34 mouse cellular contexts compared by ENCODE assay signal in the genomic region with DNA sequence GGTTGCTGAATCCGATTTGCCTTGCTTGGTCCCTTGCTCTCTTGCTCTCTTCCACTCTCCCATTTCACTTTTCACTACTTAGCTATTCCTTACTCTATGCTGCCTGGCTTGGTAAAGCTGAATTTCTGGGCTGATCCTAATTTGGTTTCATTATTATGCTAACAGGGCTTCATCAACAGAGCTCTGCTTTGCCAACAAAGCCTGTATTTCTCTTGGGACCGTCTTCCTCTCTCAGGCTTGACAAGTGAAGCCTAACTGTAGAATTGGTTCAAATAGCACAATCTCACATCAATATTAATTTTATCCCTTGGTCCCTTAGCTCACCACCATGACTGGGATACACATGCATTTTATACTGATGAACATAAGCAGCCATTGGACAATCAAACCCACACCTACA. TPM values are rescaled to one million over a fixed set of nuclear protein-coding genes. Genes with fewer than 3 reads are reported as not detected.
DNase-seq lines count a peak whose midpoint lies in the region; ATAC-seq and TF ChIP-seq lines count a peak whose summit lies in the region.
"Had no signal": no experiment of that assay in that cellular context is flagged by ENCODE, and none has a peak within 500 bp of the region (broad histone marks: within the 10 kb centered on the region; RNA-seq: fewer than 3 reads in every experiment).

No protein-coding gene starts in this region.

- no peaks in the 10 kb centered on the region for H3K36me3 ChIP-seq in hindbrain, embryonic 12.5 days
- no peaks in the 10 kb centered on the region for H3K36me3 ChIP-seq in hindbrain, embryonic 14.5 days (replicated peaks; ENCODE audit: control insufficient read depth, insufficient read depth)
- H3K36me3 ChIP-seq in midbrain, embryonic 11.5 days (ENCODE audit: control insufficient read depth, insufficient read depth, low read length), result no peaks in the 10 kb centered on the region
- H3K36me3 ChIP-seq in midbrain, postnatal 0 days (ENCODE audit: insufficient read depth, low read length), result no peaks in the 10 kb centered on the region
- no peaks in the 10 kb centered on the region for H3K36me3 ChIP-seq in hindbrain, postnatal 0 days (ENCODE audit: insufficient read depth, low read length)
- no peaks in the 10 kb centered on the region for H3K36me3 ChIP-seq in midbrain, embryonic 15.5 days (replicated peaks)
- no peaks in the 10 kb centered on the region for H3K36me3 ChIP-seq in intestine, embryonic 16.5 days (ENCODE audit: control insufficient read depth, insufficient read depth, low read length)
- H3K36me3 ChIP-seq: embryonic facial prominence, embryonic 10.5 days; embryonic facial prominence, embryonic 13.5 days; forebrain, embryonic 12.5 days; forebrain, embryonic 15.5 days; G1E; heart, embryonic 12.5 days; heart, embryonic 15.5 days had no signal

- no peaks in the 10 kb centered on the region for H3K9me3 ChIP-seq in hindbrain, embryonic 12.5 days (replicated peaks)
- H3K9me3 ChIP-seq in hindbrain, embryonic 14.5 days (ENCODE audit: control insufficient read depth, low read length), result no peaks in the 10 kb centered on the region
- H3K9me3 ChIP-seq in midbrain, embryonic 11.5 days (ENCODE audit: control insufficient read depth, low read length), result no peaks in the 10 kb centered on the region
- H3K9me3 ChIP-seq in midbrain, postnatal 0 days (ENCODE audit: low read length), result no peaks in the 10 kb centered on the region
- no peaks in the 10 kb centered on the region for H3K9me3 ChIP-seq in hindbrain, postnatal 0 days (ENCODE audit: low read length)
- no peaks in the 10 kb centered on the region for H3K9me3 ChIP-seq in midbrain, embryonic 15.5 days
- no peaks in the 10 kb centered on the region for H3K9me3 ChIP-seq in intestine, embryonic 16.5 days (ENCODE audit: control insufficient read depth, low read length)
- H3K9me3 ChIP-seq: embryonic facial prominence, embryonic 10.5 days; embryonic facial prominence, embryonic 13.5 days; forebrain, embryonic 12.5 days; forebrain, embryonic 15.5 days; G1E; heart, embryonic 12.5 days; heart, embryonic 15.5 days had no signal

- peak; percentile 49; the same call in 1 of the 2 replicates for ATAC-seq in hindbrain, embryonic 12.5 days (ENCODE audit: low FRiP score)
- ATAC-seq in hindbrain, embryonic 14.5 days (ENCODE audit: low FRiP score), result no peak
- ATAC-seq in midbrain, embryonic 11.5 days (ENCODE audit: low FRiP score), result 0 out of 2 replicates have a peak, but pooled peaks have one; percentile 18
- ATAC-seq in midbrain, postnatal 0 days (ENCODE audit: low FRiP score), result no peak
- ATAC-seq in hindbrain, postnatal 0 days, result no peak
- peak; percentile 44; the same call in 1 of the 2 replicates for ATAC-seq in midbrain, embryonic 15.5 days (replicated peaks)
- no peak for ATAC-seq in intestine, embryonic 16.5 days
- ATAC-seq: forebrain, embryonic 15.5 days; Patski had no signal

- H3K4me3 ChIP-seq in hindbrain, embryonic 12.5 days, result no peak overlapping the region
- H3K4me3 ChIP-seq in hindbrain, embryonic 14.5 days (replicated peaks; ENCODE audit: low read length), result no peak overlapping the region
- H3K4me3 ChIP-seq in midbrain, embryonic 11.5 days (ENCODE audit: low read depth, low read length), result no peak overlapping the region
- no peak overlapping the region for H3K4me3 ChIP-seq in midbrain, postnatal 0 days (ENCODE audit: low read depth, low read length)
- H3K4me3 ChIP-seq in hindbrain, postnatal 0 days (ENCODE audit: low read length), result no peak overlapping the region
- no peak overlapping the region for H3K4me3 ChIP-seq in midbrain, embryonic 15.5 days
- H3K4me3 ChIP-seq in intestine, embryonic 16.5 days (ENCODE audit: low read length), result no peak overlapping the region
- H3K4me3 ChIP-seq: embryonic facial prominence, embryonic 10.5 days; embryonic facial prominence, embryonic 13.5 days; erythroblast, embryonic 14.5 days; forebrain, embryonic 12.5 days; forebrain, embryonic 15.5 days; heart, embryonic 12.5 days; heart, embryonic 15.5 days had no signal

- H3K27me3 ChIP-seq in hindbrain, embryonic 12.5 days, result peaks cover 63% of the 10 kb centered on the region
- peaks cover 33% of the 10 kb centered on the region for H3K27me3 ChIP-seq in hindbrain, embryonic 14.5 days (ENCODE audit: control insufficient read depth, insufficient read depth, low read length)
- H3K27me3 ChIP-seq in midbrain, embryonic 11.5 days (ENCODE audit: control insufficient read depth, insufficient read depth, low read length), result peaks cover 20% of the 10 kb centered on the region
- peaks cover 20% of the 10 kb centered on the region for H3K27me3 ChIP-seq in midbrain, postnatal 0 days (ENCODE audit: insufficient read depth, low read length)
- peaks cover 27% of the 10 kb centered on the region for H3K27me3 ChIP-seq in hindbrain, postnatal 0 days (ENCODE audit: insufficient read depth, low read length)
- H3K27me3 ChIP-seq in midbrain, embryonic 15.5 days (replicated peaks), result peaks cover 34% of the 10 kb centered on the region; the same call in 1 of the 2 replicates
- peaks cover 29% of the 10 kb centered on the region for H3K27me3 ChIP-seq in intestine, embryonic 16.5 days (replicated peaks; ENCODE audit: control insufficient read depth, insufficient read depth, low read length)
- H3K27me3 ChIP-seq: Patski had no signal

- no peak overlapping the region for H3K27ac ChIP-seq in hindbrain, embryonic 12.5 days
- no peak overlapping the region for H3K27ac ChIP-seq in hindbrain, embryonic 14.5 days
- H3K27ac ChIP-seq in midbrain, embryonic 11.5 days (ENCODE audit: low read depth, low read length), result no peak overlapping the region
- H3K27ac ChIP-seq in midbrain, postnatal 0 days (ENCODE audit: low read depth, low read length), result no peak overlapping the region
- no peak overlapping the region for H3K27ac ChIP-seq in hindbrain, postnatal 0 days
- no peak overlapping the region for H3K27ac ChIP-seq in midbrain, embryonic 15.5 days
- no peak overlapping the region for H3K27ac ChIP-seq in intestine, embryonic 16.5 days (ENCODE audit: low read length)
- H3K27ac ChIP-seq: embryonic facial prominence, embryonic 10.5 days; embryonic facial prominence, embryonic 13.5 days; forebrain, embryonic 12.5 days; forebrain, embryonic 15.5 days; heart, embryonic 15.5 days had no signal

- no peak overlapping the region for H3K4me2 ChIP-seq in hindbrain, embryonic 12.5 days (replicated peaks)
- H3K4me2 ChIP-seq in hindbrain, embryonic 14.5 days (replicated peaks), result no peak overlapping the region
- no peak overlapping the region for H3K4me2 ChIP-seq in midbrain, embryonic 11.5 days
- H3K4me2 ChIP-seq in midbrain, postnatal 0 days (ENCODE audit: low read depth, low read length, poor library complexity, severe bottlenecking), result no peak overlapping the region
- no peak overlapping the region for H3K4me2 ChIP-seq in hindbrain, postnatal 0 days (ENCODE audit: low read depth, low read length)
- no peak overlapping the region for H3K4me2 ChIP-seq in midbrain, embryonic 15.5 days
- no peak overlapping the region for H3K4me2 ChIP-seq in intestine, embryonic 16.5 days (ENCODE audit: low read depth, low read length)
- H3K4me2 ChIP-seq: embryonic facial prominence, embryonic 13.5 days; forebrain, embryonic 12.5 days; forebrain, embryonic 15.5 days; heart, embryonic 12.5 days; heart, embryonic 15.5 days had no signal

- no peak for TF ChIP-seq CTCF in midbrain, postnatal 0 days (IDR thresholded peaks at IDR 0.05)
- TF ChIP-seq CTCF in hindbrain, postnatal 0 days (IDR thresholded peaks at IDR 0.05; ENCODE audit: low read depth), result no peak

- no peak overlapping the region for H3K9ac ChIP-seq in hindbrain, embryonic 12.5 days
- no peak overlapping the region for H3K9ac ChIP-seq in hindbrain, embryonic 14.5 days
- H3K9ac ChIP-seq in midbrain, embryonic 11.5 days (ENCODE audit: low read length), result no peak overlapping the region
- H3K9ac ChIP-seq in midbrain, postnatal 0 days (replicated peaks; ENCODE audit: low read length, poor library complexity, severe bottlenecking), result no peak overlapping the region
- H3K9ac ChIP-seq in hindbrain, postnatal 0 days (replicated peaks; ENCODE audit: low read length), result no peak overlapping the region
- H3K9ac ChIP-seq in midbrain, embryonic 15.5 days, result no peak overlapping the region
- H3K9ac ChIP-seq in intestine, embryonic 16.5 days (ENCODE audit: low read depth, low read length), result no peak overlapping the region
- H3K9ac ChIP-seq: embryonic facial prominence, embryonic 13.5 days; forebrain, embryonic 12.5 days; forebrain, embryonic 15.5 days; heart, embryonic 12.5 days; heart, embryonic 15.5 days had no signal

- H3K4me1 ChIP-seq in hindbrain, embryonic 12.5 days, result peaks cover 10% of the 10 kb centered on the region
- H3K4me1 ChIP-seq in hindbrain, embryonic 14.5 days (replicated peaks; ENCODE audit: control insufficient read depth, insufficient read depth, low read length), result peaks cover 9% of the 10 kb centered on the region; the same call in 1 of the 2 replicates
- H3K4me1 ChIP-seq in midbrain, embryonic 11.5 days (ENCODE audit: control insufficient read depth, insufficient read depth, low read length), result peaks cover 6% of the 10 kb centered on the region; the same call in 1 of the 2 replicates
- no peaks in the 10 kb centered on the region; the same call in 1 of the 2 replicates for H3K4me1 ChIP-seq in midbrain, postnatal 0 days (ENCODE audit: insufficient read depth, low read length)
- no peaks in the 10 kb centered on the region for H3K4me1 ChIP-seq in hindbrain, postnatal 0 days (ENCODE audit: insufficient read depth, low read length)
- peaks cover 16% of the 10 kb centered on the region; the same call in 1 of the 2 replicates for H3K4me1 ChIP-seq in midbrain, embryonic 15.5 days
- H3K4me1 ChIP-seq in intestine, embryonic 16.5 days (ENCODE audit: control insufficient read depth, insufficient read depth, low read length), result peaks cover 9% of the 10 kb centered on the region; the same call in 1 of the 2 replicates

- 48% methylated on average over 2 of the region's 2 CpGs for WGBS in hindbrain, embryonic 12.5 days
- WGBS in hindbrain, embryonic 14.5 days, result 42% methylated on average over 2 of the region's 2 CpGs
- WGBS in midbrain, embryonic 11.5 days, result 40% methylated on average over 2 of the region's 2 CpGs
- WGBS in midbrain, postnatal 0 days, result 19% methylated on average over 2 of the region's 2 CpGs
- WGBS in hindbrain, postnatal 0 days, result 38% methylated on average over 2 of the region's 2 CpGs
- 23% methylated on average over 2 of the region's 2 CpGs for WGBS in midbrain, embryonic 15.5 days
- WGBS in intestine, embryonic 16.5 days, result 56% methylated on average over 2 of the region's 2 CpGs

- DNase-seq in hindbrain, embryonic 14.5 days (ENCODE audit: low spot score), result no peak
- DNase-seq in midbrain, embryonic 11.5 days (ENCODE audit: low spot score, missing footprints), result peak; percentile 82
- DNase-seq in midbrain, postnatal 0 days (ENCODE audit: low spot score), result no peak
- peak; percentile 8 for DNase-seq in hindbrain, postnatal 0 days (ENCODE audit: low spot score)
- DNase-seq in kidney, postnatal 10 days, result no peak
- DNase-seq: adrenal gland, postnatal 10 days; adrenal gland, postnatal 36 days; B cell, adult 2 months; cerebellum, adult 11 months; cerebellum, adult 2 months; cerebellum, adult 9-11 months; cerebellum, postnatal 36 days; embryo, embryonic 11 days; gastrocnemius, postnatal 25 days; heart, adult 18-20 months; heart, postnatal 10 days; heart, postnatal 36 days had no signal

RNA-seq across cellular contexts. Expression of gene Duoxa1, which starts 2.0 kb away (rescaled TPM):
- polyA plus RNA-seq in hindbrain, embryonic 12.5 days (2016; fragmentation: Nextera tagmentation; extraction: Ambion mirVana), result 0.32 TPM in 1 of 2 replicates, not detected in the other
- polyA plus RNA-seq in hindbrain, embryonic 14.5 days (2014; fragmentation: Nextera tagmentation; extraction: Ambion mirVana), result 0.16 and 0.31 TPM in 2 replicates
- polyA plus RNA-seq in midbrain, embryonic 11.5 days (2014; fragmentation: Nextera tagmentation; extraction: Ambion mirVana), result not detected in 2 replicates
- total RNA-seq in midbrain, postnatal 0 days (2014; rRNA removed), result not detected in 2 replicates
- polyA plus RNA-seq in midbrain, postnatal 0 days (2015; fragmentation: Nextera tagmentation; extraction: Ambion mirVana), result 0.41 and 0.44 TPM in 2 replicates
- not detected in 2 replicates for total RNA-seq in hindbrain, postnatal 0 days (2014; rRNA removed)
- 0.35 TPM in 2 replicates for polyA plus RNA-seq in hindbrain, postnatal 0 days (2015; fragmentation: Nextera tagmentation; extraction: Ambion mirVana)
- 0.30 and 0.32 TPM in 2 replicates for polyA plus RNA-seq in midbrain, embryonic 15.5 days (2015; fragmentation: Nextera tagmentation; extraction: Ambion mirVana)
- not detected in 2 replicates for polyA plus RNA-seq in intestine, embryonic 16.5 days (2015; fragmentation: Nextera tagmentation; extraction: Ambion mirVana)
- total RNA-seq: adrenal gland, adult 18-20 months; adrenal gland, postnatal 36 days; CH12.LX had no signal
- polyA plus RNA-seq: cerebellum, adult 2 months; erythroblast, embryonic 14.5 days; forebrain, embryonic 15.5 days; G1E; heart, embryonic 12.5 days; heart, embryonic 15.5 days; intestine, embryonic 14.5 days had no signal

RNA-seq across cellular contexts. Expression of gene Duox1, which starts 3.9 kb away (rescaled TPM):
- 0.08 and 0.10 TPM in 2 replicates for polyA plus RNA-seq in hindbrain, embryonic 12.5 days (2016; fragmentation: Nextera tagmentation; extraction: Ambion mirVana)
- polyA plus RNA-seq in hindbrain, embryonic 14.5 days (2014; fragmentation: Nextera tagmentation; extraction: Ambion mirVana), result 0.04 and 0.12 TPM in 2 replicates
- polyA plus RNA-seq in midbrain, embryonic 11.5 days (2014; fragmentation: Nextera tagmentation; extraction: Ambion mirVana), result 0.04 TPM in 1 of 2 replicates, not detected in the other
- total RNA-seq in midbrain, postnatal 0 days (2014; rRNA removed), result 0.24 and 0.33 TPM in 2 replicates
- polyA plus RNA-seq in midbrain, postnatal 0 days (2015; fragmentation: Nextera tagmentation; extraction: Ambion mirVana), result 0.11 and 0.16 TPM in 2 replicates
- 0.10 and 0.11 TPM in 2 replicates for total RNA-seq in hindbrain, postnatal 0 days (2014; rRNA removed)
- 0.10 and 0.14 TPM in 2 replicates for polyA plus RNA-seq in hindbrain, postnatal 0 days (2015; fragmentation: Nextera tagmentation; extraction: Ambion mirVana)
- 0.08 and 0.13 TPM in 2 replicates for polyA plus RNA-seq in midbrain, embryonic 15.5 days (2015; fragmentation: Nextera tagmentation; extraction: Ambion mirVana)
- 0.06 TPM in 1 of 2 replicates, not detected in the other for polyA plus RNA-seq in intestine, embryonic 16.5 days (2015; fragmentation: Nextera tagmentation; extraction: Ambion mirVana)
- total RNA-seq: adrenal gland, postnatal 10 days; CH12.LX; G1E had no signal
- polyA plus RNA-seq: cortical plate, adult 2 months; erythroblast, embryonic 14.5 days; G1E had no signal

RNA-seq across cellular contexts. Expression of gene Duoxa2, which starts 12.9 kb away (rescaled TPM):
- not detected in 2 replicates for polyA plus RNA-seq in hindbrain, embryonic 12.5 days (2016; fragmentation: Nextera tagmentation; extraction: Ambion mirVana)
- 0.46 TPM in 1 of 2 replicates, not detected in the other for polyA plus RNA-seq in hindbrain, embryonic 14.5 days (2014; fragmentation: Nextera tagmentation; extraction: Ambion mirVana)
- polyA plus RNA-seq in midbrain, embryonic 11.5 days (2014; fragmentation: Nextera tagmentation; extraction: Ambion mirVana), result not detected in 2 replicates
- 0.49 and 0.61 TPM in 2 replicates for total RNA-seq in midbrain, postnatal 0 days (2014; rRNA removed)
- 0.43 and 0.82 TPM in 2 replicates for polyA plus RNA-seq in midbrain, postnatal 0 days (2015; fragmentation: Nextera tagmentation; extraction: Ambion mirVana)
- total RNA-seq in hindbrain, postnatal 0 days (2014; rRNA removed), result 0.37 and 0.93 TPM in 2 replicates
- 0.38 and 0.73 TPM in 2 replicates for polyA plus RNA-seq in hindbrain, postnatal 0 days (2015; fragmentation: Nextera tagmentation; extraction: Ambion mirVana)
- polyA plus RNA-seq in midbrain, embryonic 15.5 days (2015; fragmentation: Nextera tagmentation; extraction: Ambion mirVana), result 0.17 and 0.20 TPM in 2 replicates
- polyA plus RNA-seq in intestine, embryonic 16.5 days (2015; fragmentation: Nextera tagmentation; extraction: Ambion mirVana), result 0.16 and 0.24 TPM in 2 replicates
- total RNA-seq: adrenal gland, adult 18-20 months; adrenal gland, postnatal 10 days; adrenal gland, postnatal 36 days; CH12.LX; gastrocnemius, adult 8-10 months; gastrocnemius, postnatal 25 days; heart, postnatal 10 days; heart, postnatal 36 days had no signal
- polyA plus RNA-seq: cerebellum, adult 2 months; cortical plate, adult 2 months; embryonic facial prominence, embryonic 10.5 days; embryonic facial prominence, embryonic 13.5 days; erythroblast, embryonic 14.5 days; forebrain, embryonic 12.5 days; G1E; heart, embryonic 12.5 days; heart, embryonic 15.5 days; Patski had no signal

RNA-seq across cellular contexts. Expression of gene Duox2, which starts 13.3 kb away (rescaled TPM):
- polyA plus RNA-seq in hindbrain, embryonic 12.5 days (2016; fragmentation: Nextera tagmentation; extraction: Ambion mirVana), result not detected in 2 replicates
- polyA plus RNA-seq in hindbrain, embryonic 14.5 days (2014; fragmentation: Nextera tagmentation; extraction: Ambion mirVana), result not detected in 2 replicates
- polyA plus RNA-seq in midbrain, embryonic 11.5 days (2014; fragmentation: Nextera tagmentation; extraction: Ambion mirVana), result 0.03 TPM in 1 of 2 replicates, not detected in the other
- total RNA-seq in midbrain, postnatal 0 days (2014; rRNA removed), result 0.05 and 0.14 TPM in 2 replicates
- 0.09 and 0.17 TPM in 2 replicates for polyA plus RNA-seq in midbrain, postnatal 0 days (2015; fragmentation: Nextera tagmentation; extraction: Ambion mirVana)
- 0.16 TPM in 1 of 2 replicates, not detected in the other for total RNA-seq in hindbrain, postnatal 0 days (2014; rRNA removed)
- polyA plus RNA-seq in hindbrain, postnatal 0 days (2015; fragmentation: Nextera tagmentation; extraction: Ambion mirVana), result 0.05 TPM in 1 of 2 replicates, not detected in the other
- not detected in 2 replicates for polyA plus RNA-seq in midbrain, embryonic 15.5 days (2015; fragmentation: Nextera tagmentation; extraction: Ambion mirVana)
- 0.06 and 0.07 TPM in 2 replicates for polyA plus RNA-seq in intestine, embryonic 16.5 days (2015; fragmentation: Nextera tagmentation; extraction: Ambion mirVana)
- total RNA-seq: CH12.LX had no signal
- polyA plus RNA-seq: embryonic facial prominence, embryonic 10.5 days; erythroblast, embryonic 14.5 days; forebrain, embryonic 12.5 days; G1E had no signal

RNA-seq across cellular contexts. Expression of gene Shf, which starts 57.4 kb away (rescaled TPM):
- 9.1 and 10.7 TPM in 2 replicates for polyA plus RNA-seq in hindbrain, embryonic 12.5 days (2016; fragmentation: Nextera tagmentation; extraction: Ambion mirVana)
- polyA plus RNA-seq in hindbrain, embryonic 14.5 days (2014; fragmentation: Nextera tagmentation; extraction: Ambion mirVana), result 17.9 and 19.2 TPM in 2 replicates
- polyA plus RNA-seq in midbrain, embryonic 11.5 days (2014; fragmentation: Nextera tagmentation; extraction: Ambion mirVana), result 6.7 and 9.2 TPM in 2 replicates
- 95.6 and 138 TPM in 2 replicates for total RNA-seq in midbrain, postnatal 0 days (2014; rRNA removed)
- polyA plus RNA-seq in midbrain, postnatal 0 days (2015; fragmentation: Nextera tagmentation; extraction: Ambion mirVana), result 9.2 and 11.6 TPM in 2 replicates
- 131 and 134 TPM in 2 replicates for total RNA-seq in hindbrain, postnatal 0 days (2014; rRNA removed)
- 12.2 and 13.0 TPM in 2 replicates for polyA plus RNA-seq in hindbrain, postnatal 0 days (2015; fragmentation: Nextera tagmentation; extraction: Ambion mirVana)
- 12.0 and 13.3 TPM in 2 replicates for polyA plus RNA-seq in midbrain, embryonic 15.5 days (2015; fragmentation: Nextera tagmentation; extraction: Ambion mirVana)
- 1.9 and 2.2 TPM in 2 replicates for polyA plus RNA-seq in intestine, embryonic 16.5 days (2015; fragmentation: Nextera tagmentation; extraction: Ambion mirVana)

Comparison
In these comparisons a context has a peak if more than half of its experiments do, and no peak if none do; other contexts are left out.
1. ATAC-seq: peak in hindbrain, embryonic 12.5 days (single experiment), midbrain, embryonic 11.5 days (single experiment) and midbrain, embryonic 15.5 days (single experiment); none in hindbrain, embryonic 14.5 days (single experiment), midbrain, postnatal 0 days (single experiment), hindbrain, postnatal 0 days (single experiment) and intestine, embryonic 16.5 days (single experiment).
2. DNase-seq: peak in midbrain, embryonic 11.5 days (single experiment) and hindbrain, postnatal 0 days (single experiment); none in hindbrain, embryonic 14.5 days (single experiment), midbrain, postnatal 0 days (single experiment) and kidney, postnatal 10 days (single experiment).